Mouse (Mus musculus) hindbrain, embryonic 10.5 days (tissue): ENCODE results near the gene Itgb7. TPM values are rescaled to one million over a fixed set of nuclear protein-coding genes. Genes with fewer than 3 reads are reported as not detected.
A peak's percentile ranks its signal among the peaks of the same experiment; 100 is the strongest.

Source experiments
- DNase-seq: peaks from one replicate; pipeline ENCODE4 v3.0.0-alpha.2; 2017; ENCODE audit warnings: low spot score
- H3K27ac ChIP-seq: fragments of 300-500 bp; sonication (generic); 2 replicates; pipeline ENCODE4 v1.5.1; 2016; ENCODE audit warnings: mild to moderate bottlenecking, moderate library complexity
- H3K27me3 ChIP-seq: fragments of 300-500 bp; sonication (generic); 2 replicates; pipeline ENCODE4 v1.6.1; 2016; ENCODE audit warnings: mild to moderate bottlenecking; ENCODE audit not compliant: poor library complexity, insufficient read depth, severe bottlenecking
- H3K36me3 ChIP-seq: fragments of 300-500 bp; sonication (generic); 2 replicates; pipeline ENCODE4 v1.6.1; 2016; ENCODE audit warnings: mild to moderate bottlenecking, moderate library complexity
- H3K4me1 ChIP-seq: fragments of 300-500 bp; sonication (generic); replicated peaks from 2 replicates; pipeline ENCODE4 v1.6.1; 2016; ENCODE audit warnings: mild to moderate bottlenecking
- H3K4me3 ChIP-seq: fragments of 300-500 bp; sonication (generic); 2 replicates; pipeline ENCODE4 v1.5.1; 2016; ENCODE audit warnings: mild to moderate bottlenecking, moderate library complexity
- H3K9me3 ChIP-seq: fragments of 300-500 bp; sonication (generic); 2 replicates; pipeline ENCODE4 v1.6.1; 2016; ENCODE audit warnings: mild to moderate bottlenecking, moderate library complexity
- WGBS: fragments of 180-500 bp; shearing (Covaris S2); methylation state at CpG from one replicate; pipeline ENCODE4 v1.1.7; 2016; 5-methylcytosine and 5-hydroxymethylcytosine counted together
- polyA plus RNA-seq: library from polyadenylated mRNA; unstranded; fragments of >200 nt; fragmentation: Nextera tagmentation; extraction: Ambion mirVana; gene quantifications from 2 replicates; pipeline ENCODE4 v1.2.1, GENCODE M21; 2016

Gene Itgb7
- polyA plus RNA-seq, 1 experiment from 2014 or later, result 0.90 TPM

DNA sequence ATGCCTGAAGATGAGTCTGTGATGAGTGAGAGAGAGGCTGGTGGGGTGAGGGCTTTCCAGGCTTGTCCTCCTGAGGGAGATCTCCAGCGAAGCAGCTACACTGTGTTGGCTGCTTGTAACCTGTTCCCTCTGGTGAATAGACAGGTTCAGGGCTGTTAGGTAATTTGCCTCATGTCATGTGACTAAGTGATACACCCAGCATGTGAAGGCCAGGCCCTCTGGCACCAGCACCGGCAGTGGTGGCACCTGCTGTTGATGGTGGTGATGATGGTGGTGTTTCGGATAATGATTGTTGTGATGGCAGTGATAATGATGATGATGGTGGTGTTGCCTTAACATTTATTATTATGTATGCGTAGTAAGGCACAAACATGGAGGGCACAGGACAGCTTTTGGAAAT lies 20.9 kb downstream of the Itgb7 start:
- no peak for DNase-seq
- Histone ChIP-seq H3K36me3 (peaks cover 96% of the 10 kb centered on the region), H3K27me3 (no peaks in the 10 kb centered on the region), H3K4me1 (peaks cover 3% of the 10 kb centered on the region), H3K4me3 (no peak overlapping the region), H3K9me3 (no peaks in the 10 kb centered on the region), H3K27ac (no peak overlapping the region)
- 95% methylated on average over 4 of the region's 4 CpGs for WGBS

DNA sequence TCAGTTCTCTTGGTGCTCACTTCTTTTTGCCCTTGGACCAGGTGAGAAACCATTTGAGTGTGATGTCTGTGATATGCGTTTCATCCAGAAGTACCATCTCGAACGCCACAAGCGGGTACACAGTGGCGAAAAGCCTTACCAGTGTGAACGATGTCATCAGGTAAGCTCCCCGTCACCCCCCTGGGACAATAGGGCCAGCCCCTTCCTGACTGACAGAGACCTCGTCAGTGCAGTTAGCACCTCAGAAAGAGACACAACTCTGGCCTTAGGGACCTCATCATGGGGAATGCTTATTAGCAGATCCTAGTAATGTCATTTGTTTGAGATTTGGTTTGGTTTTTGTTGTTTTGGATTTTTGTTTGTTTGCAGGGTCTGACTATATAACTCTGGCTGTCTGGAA lies 22.6 kb downstream of the Itgb7 start:
- Histone ChIP-seq H3K4me3 (no peak overlapping the region), H3K4me1 (peaks cover 20% of the 10 kb centered on the region), H3K27ac (no peak overlapping the region), H3K9me3 (no peaks in the 10 kb centered on the region), H3K27me3 (no peaks in the 10 kb centered on the region), H3K36me3 (peaks cover 92% of the 10 kb centered on the region)
- DNase-seq, result no peak
- 92% methylated on average over 8 of the region's 8 CpGs for WGBS

DNA sequence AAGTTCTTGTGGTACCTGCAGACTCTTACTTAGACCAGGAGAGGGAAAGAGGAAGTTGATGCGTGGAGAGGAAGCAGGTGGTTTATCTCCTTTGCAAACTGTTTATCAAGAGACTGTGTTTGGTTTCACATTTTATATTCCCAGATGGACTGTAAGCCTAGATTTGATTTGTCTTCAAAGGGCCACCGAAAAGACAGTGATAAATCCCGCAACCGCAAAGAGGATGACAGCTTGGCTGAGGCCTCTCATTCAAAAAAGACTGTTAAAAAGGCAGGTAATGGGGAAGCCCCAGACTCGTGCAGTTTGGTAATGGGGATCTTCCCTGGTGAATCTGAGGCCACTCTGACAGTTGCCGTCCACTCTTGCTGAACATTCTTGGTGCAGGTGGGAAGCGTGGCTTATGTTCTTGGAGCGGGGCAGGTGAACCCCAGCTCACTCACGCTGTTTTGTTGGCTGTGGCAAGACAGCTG lies 23.6 kb downstream of the Itgb7 start:
- Histone ChIP-seq H3K4me3 (no peak overlapping the region), H3K9me3 (no peaks in the 10 kb centered on the region), H3K27ac (no peak overlapping the region), H3K4me1 (peaks cover 21% of the 10 kb centered on the region), H3K36me3 (peaks cover 82% of the 10 kb centered on the region), H3K27me3 (no peaks in the 10 kb centered on the region)
- WGBS, result 93% methylated on average over 9 of the region's 9 CpGs
- no peak for DNase-seq

DNA sequence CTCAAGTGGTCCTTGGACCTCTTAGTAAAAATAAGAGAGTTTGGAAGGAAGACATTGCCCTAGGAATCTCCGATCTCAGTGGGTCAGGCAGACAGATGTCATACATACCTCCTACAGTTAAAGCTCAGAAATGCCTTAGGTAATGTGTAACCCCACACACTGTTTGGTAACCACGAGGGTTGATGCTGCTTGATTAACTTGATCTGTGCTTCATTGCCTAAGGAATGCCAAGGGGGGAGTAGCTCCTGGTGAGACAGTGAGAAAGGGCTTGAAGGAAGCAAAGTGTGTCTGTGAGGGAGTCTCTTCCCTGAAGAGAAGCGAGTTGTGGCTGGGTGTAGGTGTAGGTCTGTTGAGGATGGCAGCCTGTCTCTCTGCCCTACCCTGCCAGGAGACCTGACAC lies 24.4 kb downstream of the Itgb7 start:
- Histone ChIP-seq H3K36me3 (peaks cover 74% of the 10 kb centered on the region), H3K27ac (no peak overlapping the region), H3K4me1 (peaks cover 26% of the 10 kb centered on the region), H3K9me3 (no peaks in the 10 kb centered on the region), H3K4me3 (no peak overlapping the region), H3K27me3 (no peaks in the 10 kb centered on the region)
- DNase-seq, result no peak
- WGBS, result 90% methylated on average over 3 of the region's 3 CpGs

DNA sequence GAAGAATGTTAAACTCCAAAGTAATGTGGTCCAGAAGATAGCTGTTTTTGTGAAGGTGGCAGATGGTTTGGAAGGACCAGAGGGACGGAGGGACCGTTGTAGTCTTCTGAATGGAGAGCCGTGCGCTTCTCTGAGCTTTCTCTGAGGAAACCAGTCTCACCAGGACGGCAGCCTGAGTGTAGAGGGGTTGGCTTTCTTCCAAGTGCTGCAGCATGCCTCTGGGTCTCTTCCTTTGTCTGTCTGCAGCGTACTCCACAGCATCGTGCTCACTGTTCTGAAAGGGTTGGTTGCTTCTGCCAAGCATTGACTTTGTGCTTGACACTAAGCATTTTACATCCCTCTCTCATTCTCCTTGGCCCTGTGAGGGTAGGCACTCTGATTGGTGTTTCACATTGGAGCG lies 26.0 kb downstream of the Itgb7 start:
- H3K9me3 ChIP-seq, result no peaks in the 10 kb centered on the region
- no peaks in the 10 kb centered on the region for H3K27me3 ChIP-seq
- WGBS, result 83% methylated on average over 8 of the region's 8 CpGs
- peak overlapping the region; percentile 57; the same call in 1 of the 2 replicates for H3K27ac ChIP-seq
- peak overlapping the region; percentile 86 for H3K4me3 ChIP-seq
- H3K36me3 ChIP-seq, result peaks cover 60% of the 10 kb centered on the region
- H3K4me1 ChIP-seq, result peaks cover 28% of the 10 kb centered on the region
- no peak for DNase-seq

DNA sequence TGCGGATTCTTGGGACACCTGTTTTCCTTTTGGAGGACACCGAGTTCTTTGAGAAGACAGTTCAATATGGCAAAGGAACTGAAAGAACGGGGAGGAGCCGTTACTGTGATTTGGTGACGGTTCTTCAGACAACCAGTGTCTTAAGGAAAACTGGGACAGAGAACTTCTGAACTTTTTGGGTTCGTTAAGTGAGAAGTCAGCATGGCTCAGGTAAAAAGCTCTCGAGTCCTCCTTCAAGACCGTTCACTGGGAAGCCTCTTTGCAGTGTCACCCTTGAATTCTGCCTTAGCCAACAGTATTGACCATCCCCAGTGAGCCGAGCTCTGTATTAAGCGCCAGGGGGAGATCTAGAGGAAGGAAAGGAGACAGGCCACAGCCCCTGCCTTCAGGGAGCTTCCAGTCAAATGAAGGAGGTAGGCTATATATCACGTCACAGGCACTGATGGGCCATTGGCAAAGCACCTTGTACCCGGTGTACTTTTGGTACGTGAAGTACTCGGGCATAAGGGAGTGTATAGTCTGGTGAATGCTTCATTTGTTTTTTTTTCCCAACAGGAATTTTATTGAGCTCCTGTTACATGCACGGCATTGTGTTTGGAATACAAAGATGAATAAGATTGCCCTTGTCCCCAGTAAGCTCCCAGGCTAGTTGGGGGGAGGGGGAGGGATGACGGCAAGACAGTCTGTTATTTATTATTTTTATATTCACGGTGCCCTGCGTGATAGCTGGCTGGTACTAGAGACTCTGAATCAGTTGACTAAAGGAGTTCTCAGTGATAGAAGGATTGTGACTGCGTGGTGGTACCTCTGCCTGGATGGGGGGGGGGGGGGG lies 26.9 kb downstream of the Itgb7 start, which contains the start of gene Csad:
Csad (minus strand) TSS at position 51 of the 832 bp plus-strand sequence.
- H3K27ac ChIP-seq, result peak within 1 kb of the TSS; percentile 99
- H3K27me3 ChIP-seq, result no peaks in the 10 kb centered on the region
- WGBS, result 72% methylated on average over 19 of the region's 19 CpGs
- peaks cover 28% of the 10 kb centered on the region for H3K4me1 ChIP-seq
- H3K9me3 ChIP-seq, result no peaks in the 10 kb centered on the region
- peak within 1 kb of the TSS; percentile 86 for H3K4me3 ChIP-seq
- DNase-seq, result no peak
- H3K36me3 ChIP-seq, result peaks cover 57% of the 10 kb centered on the region

DNA sequence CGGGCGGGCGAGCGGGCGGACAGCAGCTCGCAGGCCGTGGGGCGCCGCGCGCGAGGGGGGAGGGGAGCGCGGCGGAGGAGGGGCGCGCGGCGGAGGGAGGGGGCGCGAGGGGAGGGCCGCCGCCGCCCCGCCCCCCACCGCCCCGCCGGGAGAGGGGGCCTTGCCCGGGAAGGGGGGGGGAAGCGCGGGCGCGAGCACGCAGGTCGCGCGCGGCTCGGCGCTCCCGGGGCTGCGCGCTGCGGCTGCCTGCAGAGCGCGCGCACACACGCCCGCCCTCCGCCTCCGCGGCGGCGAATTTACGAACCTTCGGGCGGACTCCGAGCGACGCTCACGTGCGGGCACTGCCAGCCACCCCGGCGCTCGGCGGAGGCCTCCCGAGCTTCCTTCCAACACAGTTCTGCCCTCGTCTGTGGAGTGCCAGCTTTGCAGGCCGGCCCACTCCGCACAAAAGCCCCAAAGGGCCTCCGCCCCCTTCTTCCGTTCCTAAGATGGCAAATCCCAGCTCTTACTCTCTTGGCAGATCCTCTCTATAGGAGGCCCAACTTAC lies 27.8 kb downstream of the Itgb7 start:
- under 1% methylated on average over 35 of the region's 72 CpGs for WGBS

DNA sequence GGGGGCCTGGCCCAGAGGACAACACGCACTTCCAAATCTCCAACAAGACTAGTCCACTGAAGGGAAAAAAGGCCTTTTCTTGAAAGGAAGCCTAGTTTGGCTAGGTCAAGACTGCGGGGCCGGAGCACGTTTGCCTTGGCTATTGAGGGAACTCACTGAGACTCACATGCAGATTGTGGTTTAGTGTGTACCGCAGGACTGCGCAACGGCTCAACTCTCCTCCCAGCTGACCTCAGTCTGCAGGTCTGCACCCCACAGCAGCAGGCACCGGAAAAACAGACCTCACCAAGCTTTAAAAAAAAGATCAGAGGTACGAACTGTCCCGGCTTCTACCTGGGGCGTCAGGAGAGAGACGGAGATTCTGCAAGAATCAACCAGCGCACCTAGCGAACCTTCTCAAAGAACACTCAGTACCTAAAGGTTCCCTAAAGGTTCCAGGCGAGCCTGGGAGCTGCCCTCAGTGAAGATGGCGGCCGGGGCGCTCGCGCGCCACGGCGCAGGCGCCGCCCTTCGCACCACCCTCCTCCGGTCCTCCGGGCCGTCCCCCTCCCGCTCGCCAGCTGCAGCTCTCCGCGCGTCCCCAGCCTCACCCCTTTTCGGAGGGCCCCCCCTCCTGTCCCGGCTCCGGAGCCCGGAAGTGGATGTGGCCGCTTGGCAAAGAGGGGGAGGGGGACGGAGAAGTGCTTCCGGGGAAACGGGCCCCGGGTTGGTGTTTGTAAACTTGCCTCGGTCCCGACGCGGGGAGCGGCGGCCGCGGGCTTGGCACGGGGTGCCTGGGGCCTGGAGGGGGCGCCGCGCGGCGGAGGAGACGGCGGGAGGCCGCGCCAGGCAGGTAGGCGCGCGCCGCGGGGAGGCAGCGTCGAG lies 28.5 kb downstream of the Itgb7 start, which contains the start of gene Zfp740:
Zfp740 (plus strand) TSS at position 279 of the 864 bp plus-strand sequence.
- Histone ChIP-seq H3K9me3 (no peaks in the 10 kb centered on the region), H3K36me3 (peaks cover 40% of the 10 kb centered on the region), H3K27me3 (no peaks in the 10 kb centered on the region), H3K4me1 (peaks cover 28% of the 10 kb centered on the region), H3K27ac (peak within 1 kb of the TSS; percentile 99), H3K4me3 (peak within 1 kb of the TSS; percentile 86)
- WGBS, result under 1% methylated on average over 68 of the region's 68 CpGs
- DNase-seq, result peak; percentile 97

More for the DNA sequence above, 27.8 kb downstream of the Itgb7 start:
- Histone ChIP-seq H3K4me3 (peak overlapping the region; percentile 86), H3K36me3 (peaks cover 47% of the 10 kb centered on the region), H3K27me3 (no peaks in the 10 kb centered on the region), H3K27ac (peak overlapping the region; percentile 99), H3K4me1 (peaks cover 28% of the 10 kb centered on the region), H3K9me3 (no peaks in the 10 kb centered on the region)
- peak; percentile 68 for DNase-seq

DNA sequence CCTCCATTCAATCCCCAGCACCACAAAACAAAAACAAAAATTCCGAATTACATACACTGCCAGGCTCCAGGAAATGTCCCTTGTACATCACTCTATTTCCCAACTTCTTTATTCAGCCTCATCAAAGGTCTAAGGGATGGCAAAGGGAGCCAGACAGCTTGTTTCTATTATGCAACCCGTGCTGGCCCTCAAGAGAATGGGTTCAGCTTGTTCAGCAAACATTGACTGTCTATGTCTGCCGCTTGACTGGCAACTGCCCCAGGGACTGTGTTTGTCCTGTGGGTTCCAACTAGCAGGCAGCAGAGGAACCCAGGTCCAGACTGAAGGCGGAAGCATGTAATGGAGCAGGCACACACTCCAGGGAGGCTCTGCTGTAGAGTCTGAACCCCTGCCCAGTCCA lies 32.9 kb downstream of the Itgb7 start:
- no peaks in the 10 kb centered on the region for H3K27me3 ChIP-seq
- no peak for DNase-seq
- no peaks in the 10 kb centered on the region for H3K9me3 ChIP-seq
- no peak overlapping the region for H3K27ac ChIP-seq
- 85% methylated on average over 4 of the region's 4 CpGs for WGBS
- H3K36me3 ChIP-seq, result 0 out of 2 replicates have a peak, but pooled peaks cover 6% of the 10 kb centered on the region
- peaks cover 8% of the 10 kb centered on the region for H3K4me1 ChIP-seq
- no peak overlapping the region for H3K4me3 ChIP-seq

DNA sequence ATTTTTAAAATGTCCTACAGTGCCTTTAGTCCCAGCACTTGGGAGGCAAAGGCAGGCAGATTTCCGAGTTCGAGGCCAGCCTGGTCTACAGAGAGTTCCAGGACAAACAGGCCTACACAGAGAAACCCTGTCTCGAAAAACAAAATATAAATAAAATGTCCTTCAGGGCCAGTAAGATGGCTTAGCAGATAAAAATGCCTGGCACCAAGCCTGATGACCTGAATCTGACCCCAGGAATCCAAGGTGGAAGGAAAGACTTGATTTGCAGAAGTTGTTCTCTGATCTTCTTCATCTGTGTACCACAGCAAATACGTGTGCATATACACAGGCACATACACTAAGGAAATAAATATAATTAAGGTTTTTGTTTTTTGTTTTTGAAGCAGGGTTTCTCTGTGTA lies 36.4 kb downstream of the Itgb7 start:
- DNase-seq, result no peak
- H3K36me3 ChIP-seq, result 0 out of 2 replicates have a peak, but pooled peaks cover 2% of the 10 kb centered on the region
- WGBS, result 85% methylated on average over 4 of the region's 4 CpGs
- H3K4me3 ChIP-seq, result no peak overlapping the region
- H3K4me1 ChIP-seq, result peaks cover 10% of the 10 kb centered on the region
- no peaks in the 10 kb centered on the region for H3K9me3 ChIP-seq
- no peaks in the 10 kb centered on the region for H3K27me3 ChIP-seq
- no peak overlapping the region for H3K27ac ChIP-seq

DNA sequence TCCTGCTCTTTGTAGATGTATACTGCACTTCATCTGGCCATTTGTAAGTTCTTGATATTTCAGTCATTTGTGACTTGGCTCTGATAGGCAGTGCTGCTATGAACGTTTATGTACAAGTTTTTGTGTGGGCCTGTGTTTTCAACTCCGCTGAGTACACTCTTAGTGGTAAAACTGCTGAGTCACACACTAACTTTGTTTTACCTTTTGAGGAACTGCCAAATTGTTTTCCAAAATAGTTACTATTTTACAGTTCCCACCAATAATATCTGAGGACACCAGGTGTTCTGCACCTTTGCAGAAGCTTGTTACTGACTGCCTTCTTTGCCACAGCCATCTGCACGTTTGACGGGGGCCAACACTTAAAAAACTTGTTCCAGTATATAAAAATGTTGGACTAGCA lies 37.3 kb downstream of the Itgb7 start:
- Histone ChIP-seq H3K4me1 (peaks cover 10% of the 10 kb centered on the region), H3K27ac (no peak overlapping the region), H3K4me3 (no peak overlapping the region), H3K27me3 (no peaks in the 10 kb centered on the region), H3K36me3 (no peaks in the 10 kb centered on the region), H3K9me3 (no peaks in the 10 kb centered on the region)
- no peak for DNase-seq
- 89% methylated on average over 4 of the region's 4 CpGs for WGBS

DNA sequence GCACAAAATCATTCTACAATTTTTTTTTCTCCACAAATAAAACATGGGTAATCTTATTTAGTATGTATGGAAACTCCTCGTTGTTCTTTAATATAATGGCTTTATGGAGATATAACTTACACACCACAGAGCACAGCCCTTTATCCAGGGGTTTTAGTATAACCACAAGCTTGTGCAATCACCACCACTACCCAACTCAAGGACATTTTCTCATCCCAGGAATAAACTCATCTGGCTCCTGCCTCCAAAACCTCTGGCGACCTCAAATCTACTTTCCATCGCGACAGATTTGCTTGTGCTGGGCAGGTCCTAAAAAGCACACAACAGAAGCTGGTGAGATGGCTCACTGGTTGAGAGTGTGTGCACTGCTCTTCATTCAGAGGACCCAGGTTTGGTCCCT lies 38.1 kb downstream of the Itgb7 start:
- no peaks in the 10 kb centered on the region for H3K27me3 ChIP-seq
- peaks cover 14% of the 10 kb centered on the region for H3K4me1 ChIP-seq
- no peak overlapping the region for H3K27ac ChIP-seq
- 91% methylated on average over 4 of the region's 4 CpGs for whole genome bisulfite sequencing
- no peaks in the 10 kb centered on the region for H3K9me3 ChIP-seq
- no peaks in the 10 kb centered on the region for H3K36me3 ChIP-seq
- no peak overlapping the region for H3K4me3 ChIP-seq
- no peak for DNase-seq
